Mouse (Mus musculus): Measurements from ENCODE around the gene Mrps23.

DNA sequence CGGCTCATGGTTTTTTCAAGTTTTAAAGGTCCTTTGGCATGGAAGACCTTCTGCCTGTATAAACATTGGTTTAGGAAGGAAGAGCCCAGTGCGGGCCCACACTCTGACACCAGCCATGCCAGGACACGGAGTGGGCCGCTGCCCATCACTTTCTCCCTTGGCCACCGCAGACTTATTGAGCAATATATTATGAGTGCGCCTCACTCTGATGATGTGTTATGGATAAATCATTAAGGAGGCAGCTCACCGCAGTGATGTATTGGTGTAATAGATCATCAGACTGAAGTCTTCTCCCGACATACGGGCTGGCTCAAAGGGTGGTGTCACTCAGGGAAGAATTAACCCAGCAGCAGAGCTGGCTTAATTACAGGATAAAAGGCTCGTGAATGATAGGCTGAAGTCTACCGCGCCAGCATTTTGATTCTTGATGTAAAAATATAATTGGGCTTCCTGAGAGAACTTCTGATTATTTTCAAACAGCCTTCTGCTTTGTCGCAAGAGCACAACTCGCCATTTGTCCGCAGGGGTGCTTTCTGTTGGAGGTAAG is 17.8 kb downstream of the Mrps23 start:
- TF ChIP-seq CTCF (IDR thresholded peaks at IDR 0.05; ENCODE audit: low read depth) (no peak), EP300 (IDR thresholded peaks at IDR 0.05; ENCODE audit: low read depth) (no peak)

Data from heart, postnatal 0 days (tissue).